ENCODE assay signal across 8 mouse cellular contexts in the genomic region with DNA sequence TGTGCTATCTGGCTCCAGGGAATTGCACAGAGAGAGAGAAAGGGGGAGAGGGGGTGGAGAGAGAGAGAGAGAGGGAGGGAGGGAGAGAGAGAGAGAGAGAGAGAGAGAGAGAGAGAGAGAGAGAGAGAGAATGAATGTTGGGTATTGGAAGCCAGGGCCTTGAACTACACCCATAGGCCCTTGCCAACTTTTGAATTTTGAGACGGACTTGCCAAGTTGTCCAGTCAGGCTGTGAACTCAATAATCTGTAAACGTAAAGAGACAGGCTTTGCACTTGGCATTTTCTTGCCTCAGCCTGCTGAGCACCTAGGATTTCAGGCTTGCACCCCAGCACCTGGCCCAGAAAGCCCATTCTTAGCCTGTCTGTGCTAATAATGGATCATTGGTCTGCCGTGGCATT. TPM values are rescaled to one million over a fixed set of nuclear protein-coding genes. Genes with fewer than 3 reads are reported as not detected.
DNase-seq lines count a peak whose midpoint lies in the region; ATAC-seq and TF ChIP-seq lines count a peak whose summit lies in the region.

No protein-coding gene starts in this region.

- H3K27me3 ChIP-seq in lung, embryonic 14.5 days (ENCODE audit: insufficient read depth, low read length), result no peaks in the 10 kb centered on the region
- H3K27me3 ChIP-seq in forebrain, embryonic 11.5 days (ENCODE audit: control insufficient read depth, insufficient read depth, low read length), result no peaks in the 10 kb centered on the region
- H3K27me3 ChIP-seq in intestine, postnatal 0 days (replicated peaks; ENCODE audit: control insufficient read depth, insufficient read depth, low read length), result no peaks in the 10 kb centered on the region
- H3K27me3 ChIP-seq in neural tube, embryonic 13.5 days, result no peaks in the 10 kb centered on the region

- WGBS in lung, embryonic 14.5 days, result 11% methylated on average over 3 of the region's 3 CpGs
- 24% methylated on average over 3 of the region's 3 CpGs for WGBS in lung, adult 2 months
- 42% methylated on average over 3 of the region's 3 CpGs for WGBS in forebrain, embryonic 11.5 days
- WGBS in intestine, postnatal 0 days, result 29% methylated on average over 3 of the region's 3 CpGs
- WGBS in neural tube, embryonic 13.5 days, result 22% methylated on average over 3 of the region's 3 CpGs

- TF ChIP-seq CTCF in lung, embryonic 14.5 days (IDR thresholded peaks at IDR 0.05; ENCODE audit: low read depth), result no peak
- no peak for TF ChIP-seq CTCF in lung, adult 2 months (IDR thresholded peaks at IDR 0.05; ENCODE audit: insufficient read depth, low read length)
- no peak for TF ChIP-seq CTCF in intestine, postnatal 0 days (IDR thresholded peaks at IDR 0.05; ENCODE audit: low read depth)

- DNase-seq in lung, embryonic 14.5 days, result no peak
- no peak for DNase-seq in lung, adult 2 months
- DNase-seq in forebrain, embryonic 11.5 days (ENCODE audit: low spot score), result no peak
- DNase-seq in left cerebral cortex, adult 9 months (ENCODE audit: low spot score in 2 of 2), result no peak
- no peak for DNase-seq in gastrocnemius, postnatal 25 days
- DNase-seq in ovary, postnatal 14 days (ENCODE audit: low spot score), result no peak

- H3K4me2 ChIP-seq in lung, embryonic 14.5 days, result peak overlapping the region; percentile 86
- peak overlapping the region; percentile 84 for H3K4me2 ChIP-seq in forebrain, embryonic 11.5 days (ENCODE audit: low read depth, low read length, severe bottlenecking)
- H3K4me2 ChIP-seq in intestine, postnatal 0 days (replicated peaks; ENCODE audit: low read depth), result peak overlapping the region; percentile 83
- peak overlapping the region; percentile 86 for H3K4me2 ChIP-seq in neural tube, embryonic 13.5 days

- no peak for TF ChIP-seq POLR2A in lung, adult 2 months (IDR thresholded peaks at IDR 0.05; ENCODE audit: borderline replicate concordance, extremely low read depth, low read depth, low read length)

- 0 out of 2 replicates have a peak, but pooled peaks cover 3% of the 10 kb centered on the region for H3K36me3 ChIP-seq in lung, embryonic 14.5 days (ENCODE audit: insufficient read depth)
- H3K36me3 ChIP-seq in forebrain, embryonic 11.5 days (ENCODE audit: control insufficient read depth, insufficient read depth, low read length), result no peaks in the 10 kb centered on the region
- H3K36me3 ChIP-seq in intestine, postnatal 0 days (ENCODE audit: control insufficient read depth, insufficient read depth), result no peaks in the 10 kb centered on the region; the same call in 1 of the 2 replicates
- H3K36me3 ChIP-seq in neural tube, embryonic 13.5 days, result no peaks in the 10 kb centered on the region

- peaks cover 35% of the 10 kb centered on the region for H3K4me1 ChIP-seq in lung, embryonic 14.5 days (ENCODE audit: insufficient read depth)
- H3K4me1 ChIP-seq in lung, adult 2 months (ENCODE audit: control insufficient read depth, insufficient read depth, low read length), result peaks cover 38% of the 10 kb centered on the region
- H3K4me1 ChIP-seq in forebrain, embryonic 11.5 days (replicated peaks; ENCODE audit: control insufficient read depth, insufficient read depth, low read length), result peaks cover 18% of the 10 kb centered on the region
- peaks cover 12% of the 10 kb centered on the region; the same call in 1 of the 2 replicates for H3K4me1 ChIP-seq in intestine, postnatal 0 days (replicated peaks; ENCODE audit: control insufficient read depth, insufficient read depth, low read length)
- peaks cover 66% of the 10 kb centered on the region for H3K4me1 ChIP-seq in neural tube, embryonic 13.5 days (replicated peaks)

- no peak for ATAC-seq in lung, embryonic 14.5 days (ENCODE audit: insufficient read depth)
- no peak for ATAC-seq in forebrain, embryonic 11.5 days (replicated peaks; ENCODE audit: low FRiP score)
- ATAC-seq in intestine, postnatal 0 days, result no peak
- no peak for ATAC-seq in neural tube, embryonic 13.5 days (ENCODE audit: low read depth)

- peak overlapping the region; percentile 87 for H3K4me3 ChIP-seq in lung, embryonic 14.5 days (ENCODE audit: low read depth, low read length)
- no peak overlapping the region for H3K4me3 ChIP-seq in lung, adult 2 months (replicated peaks; ENCODE audit: extremely low read depth, low read depth, low read length)
- H3K4me3 ChIP-seq in forebrain, embryonic 11.5 days (ENCODE audit: low read depth, low read length), result no peak overlapping the region
- H3K4me3 ChIP-seq in intestine, postnatal 0 days (ENCODE audit: low read depth, low read length), result peak overlapping the region; percentile 81; the same call in 1 of the 2 replicates
- peak overlapping the region; percentile 77 for H3K4me3 ChIP-seq in neural tube, embryonic 13.5 days

- H3K9ac ChIP-seq in lung, embryonic 14.5 days, result peak overlapping the region; percentile 36; the same call in 1 of the 2 replicates
- H3K9ac ChIP-seq in forebrain, embryonic 11.5 days (ENCODE audit: low read length), result no peak overlapping the region; the same call in 1 of the 2 replicates
- H3K9ac ChIP-seq in intestine, postnatal 0 days (ENCODE audit: low read depth, low read length), result no peak overlapping the region
- H3K9ac ChIP-seq in neural tube, embryonic 13.5 days, result peak overlapping the region; percentile 93

- peak overlapping the region; percentile 98; the same call in 1 of the 2 replicates for H3K27ac ChIP-seq in lung, embryonic 14.5 days (ENCODE audit: low read depth)
- H3K27ac ChIP-seq in forebrain, embryonic 11.5 days (ENCODE audit: low read depth, low read length), result no peak overlapping the region
- no peak overlapping the region; the same call in 1 of the 2 replicates for H3K27ac ChIP-seq in intestine, postnatal 0 days (ENCODE audit: low read depth, low read length)
- H3K27ac ChIP-seq in neural tube, embryonic 13.5 days (replicated peaks), result peak overlapping the region; percentile 84; the same call in 1 of the 2 replicates

- H3K9me3 ChIP-seq in lung, embryonic 14.5 days (ENCODE audit: low read depth, low read length), result no peaks in the 10 kb centered on the region
- no peaks in the 10 kb centered on the region for H3K9me3 ChIP-seq in forebrain, embryonic 11.5 days (ENCODE audit: control insufficient read depth, low read length)
- H3K9me3 ChIP-seq in intestine, postnatal 0 days (ENCODE audit: control insufficient read depth), result no peaks in the 10 kb centered on the region
- H3K9me3 ChIP-seq in neural tube, embryonic 13.5 days, result no peaks in the 10 kb centered on the region

RNA-seq across cellular contexts. Expression of a gene that starts 48.2 kb away (rescaled TPM):
- polyA plus RNA-seq in lung, embryonic 14.5 days (2014; fragmentation: Nextera tagmentation; extraction: Ambion mirVana), result 0.12 TPM in 1 of 2 replicates, not detected in the other
- polyA plus RNA-seq in lung, adult 2 months (2012; rRNA removed), result 0.12 and 0.13 TPM in 2 replicates
- 0.16 and 0.24 TPM in 2 replicates for polyA plus RNA-seq in forebrain, embryonic 11.5 days (2014; fragmentation: Nextera tagmentation; extraction: Ambion mirVana)
- polyA plus RNA-seq in intestine, postnatal 0 days (2015; fragmentation: Nextera tagmentation; extraction: Ambion mirVana), result 0.12 and 0.18 TPM in 2 replicates
- 0.13 TPM in 1 of 2 replicates, not detected in the other for polyA plus RNA-seq in neural tube, embryonic 13.5 days (2015; fragmentation: Nextera tagmentation; extraction: Ambion mirVana)
- total RNA-seq in gastrocnemius, postnatal 25 days (2021), result not detected

Comparison
In these comparisons a context has a peak if more than half of its experiments do, and no peak if none do; other contexts are left out.
1. H3K4me3 ChIP-seq: peak in lung, embryonic 14.5 days (single experiment), intestine, postnatal 0 days (single experiment) and neural tube, embryonic 13.5 days (single experiment); none in lung, adult 2 months (single experiment) and forebrain, embryonic 11.5 days (single experiment).
2. H3K27ac ChIP-seq: peak in lung, embryonic 14.5 days (single experiment) and neural tube, embryonic 13.5 days (single experiment); none in forebrain, embryonic 11.5 days (single experiment) and intestine, postnatal 0 days (single experiment).
3. H3K9ac ChIP-seq: peak in lung, embryonic 14.5 days (single experiment) and neural tube, embryonic 13.5 days (single experiment); none in forebrain, embryonic 11.5 days (single experiment) and intestine, postnatal 0 days (single experiment).
4. Peak in every context shown above with its lines, with median percentiles within 50 percentile points of each other: H3K4me2 ChIP-seq.